Mouse (Mus musculus) cerebellum, postnatal 10 days (tissue): ENCODE measurements around the gene Dhx8.

Experiments used
- DNase-seq, 2 experiments: peaks; one replicate each; pipeline ENCODE4 v3.0.0; 2021; ENCODE audit warnings: mixed read lengths in 2 of 2

Gene Dhx8

GRCm38 (mm10) chr11:101805113-101805704 is 72.5 kb downstream of the Dhx8 start:
- no peak for DNase-seq

GRCm38 (mm10) chr11:101806741-101807140 is 74.0 kb downstream of the Dhx8 start:
- DNase-seq, result no peak

GRCm38 (mm10) chr11:101807266-101807665 is 74.5 kb downstream of the Dhx8 start:
- no peak for DNase-seq

GRCm38 (mm10) chr11:101809060-101809828 is 76.5 kb downstream of the Dhx8 start:
- DNase-seq, result no peak

GRCm38 (mm10) chr11:101813259-101813658 is 80.5 kb downstream of the Dhx8 start:
- peak; percentile 89 to 93 for DNase-seq

GRCm38 (mm10) chr11:101814375-101815102 is 81.8 kb downstream of the Dhx8 start:
- peak; percentile 94 to 97 for DNase-seq

- DNase-seq, result no peak
Measured at GRCm38 (mm10) chr11:101815103-101816085, 82.7 kb downstream of the Dhx8 start.
